Mouse (Mus musculus) layer of hippocampus, adult 9-10 months (tissue): Measurements from ENCODE around the gene Cenpl.

Source experiments
- DNase-seq: peaks from one replicate; pipeline ENCODE4 v3.0.0; 2022; ENCODE audit warnings: low spot score

Gene Cenpl

GRCm38 (mm10) chr1:161041261-161042020, 29.1 kb upstream of the Cenpl start:
- DNase-seq = no peak

GRCm38 (mm10) chr1:161046972-161047371, 23.5 kb upstream of the Cenpl start:
- no peak for DNase-seq

- DNase-seq = no peak
These were observed 13.3 kb upstream of the Cenpl start for GRCm38 (mm10) chr1:161057164-161057563.

GRCm38 (mm10) chr1:161063351-161063750, 7.2 kb upstream of the Cenpl start:
- no peak for DNase-seq

- DNase-seq = no peak
These were observed 733 bp downstream of the Cenpl start for GRCm38 (mm10) chr1:161071272-161071620.

- DNase-seq = no peak
These were observed 5.7 kb downstream of the Cenpl start for GRCm38 (mm10) chr1:161076238-161076637.

- DNase-seq = no peak
These were observed 6.7 kb downstream of the Cenpl start for GRCm38 (mm10) chr1:161077243-161077642.

- DNase-seq = no peak
These were observed 29.4 kb downstream of the Cenpl start for GRCm38 (mm10) chr1:161099721-161100405.

- no peak for DNase-seq
These were observed 33.3 kb downstream of the Cenpl start for GRCm38 (mm10) chr1:161103842-161104241.

GRCm38 (mm10) chr1:161109216-161109615, 38.7 kb downstream of the Cenpl start:
- no peak for DNase-seq

GRCm38 (mm10) chr1:161114591-161114990, 44.1 kb downstream of the Cenpl start:
- no peak for DNase-seq

GRCm38 (mm10) chr1:161122661-161123418, 52.3 kb downstream of the Cenpl start:
- no peak for DNase-seq

- DNase-seq = no peak
These were observed 55.9 kb downstream of the Cenpl start for GRCm38 (mm10) chr1:161126461-161126860.

- peak; percentile 95 for DNase-seq
These were observed 60.5 kb downstream of the Cenpl start, which contains the start of gene Klhl20 for GRCm38 (mm10) chr1:161130726-161131664. Gene Klhl20 (minus strand): TSS chr1:161131511.
